Mouse (Mus musculus) heart, adult 11 months (tissue): ENCODE data around the gene Jak3.
A peak's percentile ranks its signal among the peaks of the same experiment; 100 is the strongest.

Experiments
- DNase-seq: peaks from one replicate; pipeline ENCODE4 v3.0.0; 2022

Gene Jak3

GRCm38 (mm10) chr8:71665331-71666130 is 10.6 kb upstream of the Jak3 start:
- DNase-seq = peak; percentile 92

- no peak for DNase-seq
Observed at GRCm38 (mm10) chr8:71666855-71667254, 9.2 kb upstream of the Jak3 start.

DNA sequence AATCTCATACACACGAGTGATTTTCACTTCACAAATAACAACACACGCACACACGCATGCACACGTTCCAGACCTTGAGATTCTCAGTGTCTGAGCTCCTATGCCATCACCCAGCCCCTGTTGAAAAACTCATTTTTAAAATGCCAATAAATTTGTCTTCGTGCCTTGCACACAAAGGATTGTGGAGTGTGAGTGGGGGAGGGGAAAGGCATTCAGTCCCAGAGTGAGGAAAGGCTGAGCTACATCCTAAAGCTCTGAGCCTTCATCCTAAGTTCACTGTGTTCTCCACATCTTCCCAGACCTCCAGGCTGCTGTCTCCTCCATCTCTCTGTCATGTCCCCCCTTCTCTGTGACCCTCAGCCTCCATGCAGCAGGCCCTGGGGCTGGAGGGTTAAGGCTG is 8.8 kb upstream of the Jak3 start:
- DNase-seq = no peak

- peak; percentile 95 for DNase-seq
Observed at GRCm38 (mm10) chr8:71668220-71668975, 7.7 kb upstream of the Jak3 start.

- DNase-seq = no peak
Observed at GRCm38 (mm10) chr8:71670198-71670597, 5.9 kb upstream of the Jak3 start.

GRCm38 (mm10) chr8:71670621-71671548 is 5.2 kb upstream of the Jak3 start:
- peak; percentile 93 for DNase-seq

- peak; percentile 98 for DNase-seq
Observed at GRCm38 (mm10) chr8:71671549-71671965, 4.5 kb upstream of the Jak3 start, which contains the start of gene Unc13a. TSS of gene Unc13a (minus strand) at chr8:71671757.

- DNase-seq = no peak
Observed at GRCm38 (mm10) chr8:71672168-71672735, 3.8 kb upstream of the Jak3 start.

DNA sequence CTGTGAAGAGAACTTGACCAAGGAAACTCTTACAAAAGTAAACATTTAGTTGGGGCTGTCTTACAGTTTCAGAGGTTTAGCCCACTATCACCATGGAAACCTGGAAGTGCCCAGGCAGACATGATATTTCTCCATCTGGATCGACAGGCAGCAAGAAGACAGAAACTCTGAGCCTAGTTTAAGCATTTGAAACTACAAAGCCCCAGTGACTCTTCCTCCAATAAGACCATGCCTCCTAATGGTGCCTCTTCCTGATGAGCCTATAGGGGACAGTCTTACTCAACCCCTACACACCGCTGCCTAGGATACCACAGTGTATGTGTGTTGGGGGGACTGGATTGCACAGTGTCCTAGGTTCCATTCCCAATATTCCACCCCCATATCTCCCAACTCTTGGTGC is 2.0 kb upstream of the Jak3 start:
- DNase-seq = no peak

GRCm38 (mm10) chr8:71675456-71676019 is 558 bp upstream of the Jak3 start:
- DNase-seq = peak; percentile 93

GRCm38 (mm10) chr8:71676803-71677202 is 707 bp downstream of the Jak3 start:
- peak; percentile 90 for DNase-seq

DNA sequence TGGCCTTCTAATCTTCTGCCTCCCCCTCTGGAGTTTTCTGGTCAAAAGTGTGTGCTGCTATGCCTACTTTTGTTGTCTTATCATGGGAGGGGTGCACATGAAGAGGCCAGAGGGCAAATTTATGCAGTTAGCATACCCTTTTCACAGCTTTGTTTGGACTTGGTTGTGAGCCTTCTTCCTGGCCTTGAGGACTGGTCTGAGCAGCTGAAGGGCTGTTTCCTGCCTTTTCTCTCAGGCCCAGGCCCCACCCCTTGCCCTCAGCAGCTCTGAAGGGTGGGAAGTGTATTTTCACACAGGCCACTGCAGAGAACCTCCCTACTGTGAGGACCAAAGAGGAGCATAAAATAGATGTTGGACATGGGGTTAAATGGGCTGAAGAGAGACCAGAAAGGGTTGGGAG is 1.5 kb downstream of the Jak3 start:
- peak; percentile 96 for DNase-seq

DNA sequence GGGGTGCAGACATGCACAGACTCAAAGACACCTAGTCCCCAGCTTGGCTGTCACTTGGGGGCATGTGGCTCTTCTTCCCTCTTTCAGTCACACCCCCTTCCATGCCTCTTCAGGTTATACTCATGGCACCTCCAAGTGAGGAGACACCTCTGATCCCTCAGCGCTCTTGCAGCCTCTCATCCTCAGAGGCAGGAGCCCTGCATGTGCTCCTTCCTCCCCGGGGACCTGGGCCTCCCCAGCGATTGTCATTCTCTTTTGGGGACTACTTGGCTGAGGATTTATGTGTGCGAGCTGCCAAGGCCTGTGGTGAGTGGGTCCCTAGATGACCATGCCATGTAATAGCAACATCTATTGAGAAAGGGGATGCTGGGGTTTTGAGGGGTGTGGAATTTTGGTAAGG is 2.1 kb downstream of the Jak3 start:
- DNase-seq = no peak

GRCm38 (mm10) chr8:71679116-71679515 is 3.0 kb downstream of the Jak3 start:
- peak; percentile 89 for DNase-seq

GRCm38 (mm10) chr8:71679550-71680168 is 3.6 kb downstream of the Jak3 start:
- peak; percentile 92 for DNase-seq

DNA sequence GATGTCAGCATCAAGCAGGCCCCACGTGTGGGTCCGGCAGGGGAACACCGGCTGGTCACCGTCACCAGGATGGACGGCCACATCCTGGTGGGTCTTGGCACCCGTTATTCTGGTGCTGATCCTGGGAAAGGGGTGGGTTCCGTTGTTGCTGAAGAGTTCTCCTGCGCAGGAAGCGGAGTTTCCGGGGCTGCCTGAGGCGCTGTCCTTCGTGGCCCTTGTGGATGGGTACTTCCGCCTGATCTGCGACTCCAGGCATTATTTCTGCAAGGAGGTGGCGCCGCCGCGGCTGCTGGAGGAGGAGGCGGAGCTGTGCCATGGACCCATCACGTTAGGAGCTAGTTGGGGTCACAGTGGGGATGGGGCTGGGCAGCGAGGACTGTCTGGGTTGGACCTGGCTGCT is 4.4 kb downstream of the Jak3 start:
- peak; percentile 91 for DNase-seq

DNA sequence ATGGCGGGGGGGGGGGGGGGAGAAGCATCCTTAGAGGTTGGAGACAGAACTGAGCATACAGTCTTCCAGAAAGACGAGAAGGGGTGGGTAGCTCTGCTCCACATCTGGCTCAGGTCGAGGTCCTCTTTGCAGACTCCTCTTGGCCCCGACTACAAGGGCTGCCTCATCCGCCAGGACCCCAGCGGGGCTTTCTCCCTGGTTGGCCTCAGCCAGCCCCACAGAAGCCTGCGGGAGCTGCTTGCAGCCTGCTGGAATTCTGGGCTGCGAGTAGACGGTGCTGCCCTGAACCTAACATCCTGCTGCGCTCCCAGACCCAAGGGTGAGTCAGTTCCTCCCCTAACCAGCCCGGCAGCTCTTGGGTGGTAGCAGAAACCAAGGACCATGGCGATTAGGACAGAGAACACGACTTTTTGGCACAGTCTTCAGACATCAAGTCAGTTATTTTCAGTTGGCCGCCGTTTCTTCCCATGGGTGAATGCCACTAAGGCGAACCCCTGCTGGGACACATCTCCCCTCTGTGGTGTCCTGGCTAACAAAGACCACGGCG is 5.3 kb downstream of the Jak3 start:
- DNase-seq = no peak

GRCm38 (mm10) chr8:71682832-71683231 is 6.7 kb downstream of the Jak3 start:
- peak; percentile 90 for DNase-seq

DNA sequence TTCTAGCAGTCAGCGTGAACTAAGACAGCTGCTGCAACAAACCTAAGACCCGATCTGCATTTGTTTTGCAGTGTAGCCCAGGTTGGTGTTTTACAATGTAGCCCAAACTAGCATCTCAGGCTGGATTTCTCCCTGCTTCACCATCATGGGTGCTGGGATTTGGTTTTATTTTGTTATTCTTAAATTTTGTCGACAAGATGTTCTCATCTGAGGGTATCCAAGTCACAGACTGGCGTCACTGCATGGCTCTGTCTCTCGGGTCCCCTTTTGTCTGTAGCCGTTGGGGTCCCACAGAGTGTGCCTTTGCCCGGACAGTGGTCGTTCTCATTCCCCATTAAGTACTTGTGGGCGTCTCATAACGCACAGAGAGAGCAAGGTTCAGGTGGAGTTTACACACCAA is 8.6 kb downstream of the Jak3 start:
- DNase-seq = no peak

GRCm38 (mm10) chr8:71685573-71685972 is 9.5 kb downstream of the Jak3 start:
- no peak for DNase-seq

- DNase-seq = peak; percentile 93
Observed at GRCm38 (mm10) chr8:71686143-71686734, 10.1 kb downstream of the Jak3 start.
